Mouse (Mus musculus): ENCODE data around the gene Clasp1. TPM values are rescaled to one million over a fixed set of nuclear protein-coding genes. Genes with fewer than 3 reads are reported as not detected.

The Clasp1 gene
- total and polyA plus RNA-seq, 3 experiments: 32.0 to 53.2 (median 42.2) TPM

- DNase-seq (ENCODE audit: extremely low read depth): no peak
Measured at GRCm38 (mm10) chr1:118510996-118511395, 122.1 kb downstream of the Clasp1 start.

GRCm38 (mm10) chr1:118511738-118512530 lies 123.1 kb downstream of the Clasp1 start:
- H3K27me3 ChIP-seq (replicated peaks): no peaks in the 10 kb centered on the region
- DNase-seq (ENCODE audit: extremely low read depth): no peak
- H3K4me2 ChIP-seq (ENCODE audit: insufficient read depth, low read depth, poor library complexity, severe bottlenecking): no peak overlapping the region
- H3K27ac ChIP-seq (ENCODE audit: insufficient read depth, low read depth): no peak overlapping the region
- in situ Hi-C loops (cut with MboI; ENCODE audit: low pct_ligation_motif_present, low pct_unique_long_range_greater_than_20kb, low sequenced_read_pairs) (no loop called here), dilution Hi-C loops (cut with MboI; ENCODE audit: extremely low pct_ligation_motif_present, extremely low pct_unique_long_range_greater_than_20kb, low sequenced_read_pairs) (no loop called here)
- H3K36me3 ChIP-seq (replicated peaks in 1 of 2; ENCODE audit: control insufficient read depth in 1 of 2, insufficient read depth in 1 of 2, low read length in 1 of 2): peaks cover 75 to 98% of the 10 kb centered on the region in 2 experiments
- no peak overlapping the region for H3K9ac ChIP-seq (ENCODE audit: insufficient read depth, low read depth)
- TF ChIP-seq RCOR1 (conservative IDR thresholded peaks at IDR 0.05; ENCODE audit: low read depth, low read length): no peak
- H3K4me1 ChIP-seq (ENCODE audit: control insufficient read depth in 1 of 2, insufficient read depth in 2 of 2): peaks cover 0 to 9% of the 10 kb centered on the region in 2 experiments; a peak in 2 of 4 replicates
- H3K9me3 ChIP-seq (replicated peaks; ENCODE audit: low read length): no peaks in the 10 kb centered on the region
- no peaks in the 10 kb centered on the region for H3K79me2 ChIP-seq (replicated peaks; ENCODE audit: control insufficient read depth, extremely low read depth, insufficient read depth, poor library complexity, severe bottlenecking)
- H3K4me3 ChIP-seq (replicated peaks in 1 of 3; ENCODE audit: low read depth in 2 of 3, low read length in 2 of 3, poor library complexity in 1 of 3): no peak overlapping the region

More at GRCm38 (mm10) chr1:118510996-118511395, 122.1 kb downstream of the Clasp1 start:
- peaks cover 79 to 99% of the 10 kb centered on the region in 2 experiments for H3K36me3 ChIP-seq (replicated peaks in 1 of 2; ENCODE audit: control insufficient read depth in 1 of 2, insufficient read depth in 1 of 2, low read length in 1 of 2)
- H3K4me3 ChIP-seq (replicated peaks in 1 of 3; ENCODE audit: low read depth in 2 of 3, low read length in 2 of 3, poor library complexity in 1 of 3): no peak overlapping the region
- dilution Hi-C loops (cut with MboI; ENCODE audit: extremely low pct_ligation_motif_present, extremely low pct_unique_long_range_greater_than_20kb, low sequenced_read_pairs): no loop called here
- no peak overlapping the region for H3K9ac ChIP-seq (ENCODE audit: insufficient read depth, low read depth)
- H3K9me3 ChIP-seq (replicated peaks; ENCODE audit: low read length): no peaks in the 10 kb centered on the region
- no peak overlapping the region for H3K4me2 ChIP-seq (ENCODE audit: insufficient read depth, low read depth, poor library complexity, severe bottlenecking)
- in situ Hi-C loops (cut with MboI; ENCODE audit: low pct_ligation_motif_present, low pct_unique_long_range_greater_than_20kb, low sequenced_read_pairs): no loop called here
- no peaks in the 10 kb centered on the region for H3K27me3 ChIP-seq (replicated peaks)
- H3K27ac ChIP-seq (ENCODE audit: insufficient read depth, low read depth): no peak overlapping the region
- TF ChIP-seq SMC3 (IDR thresholded peaks at IDR 0.05; ENCODE audit: low read depth, low read length): no peak
- no peak for TF ChIP-seq E2F4 (IDR thresholded peaks at IDR 0.05; ENCODE audit: insufficient replicate concordance, low read depth, low read length)
- TF ChIP-seq CHD1 (IDR thresholded peaks at IDR 0.05; ENCODE audit: low read depth, low read length): no peak
- no peaks in the 10 kb centered on the region for H3K79me2 ChIP-seq (replicated peaks; ENCODE audit: control insufficient read depth, extremely low read depth, insufficient read depth, poor library complexity, severe bottlenecking)
- H3K4me1 ChIP-seq (ENCODE audit: control insufficient read depth in 1 of 2, insufficient read depth in 2 of 2): peaks cover 0 to 13% of the 10 kb centered on the region in 2 experiments; a peak in 2 of 4 replicates

- Histone ChIP-seq H3K9ac (ENCODE audit: insufficient read depth, low read depth) (no peak overlapping the region), H3K9me3 (replicated peaks; ENCODE audit: low read length) (no peaks in the 10 kb centered on the region), H3K4me3 (replicated peaks in 1 of 3; ENCODE audit: low read depth in 2 of 3, low read length in 2 of 3, poor library complexity in 1 of 3) (no peak overlapping the region), H3K27ac (ENCODE audit: insufficient read depth, low read depth) (no peak overlapping the region), H3K4me1 (ENCODE audit: control insufficient read depth in 1 of 2, insufficient read depth in 2 of 2) (no peaks in the 10 kb centered on the region), H3K36me3 (replicated peaks in 1 of 2; ENCODE audit: control insufficient read depth in 1 of 2, insufficient read depth in 1 of 2, low read length in 1 of 2) (peaks cover 65 to 89% of the 10 kb centered on the region in 2 experiments), H3K79me2 (replicated peaks; ENCODE audit: control insufficient read depth, extremely low read depth, insufficient read depth, poor library complexity, severe bottlenecking) (no peaks in the 10 kb centered on the region), H3K27me3 (replicated peaks) (no peaks in the 10 kb centered on the region), H3K4me2 (ENCODE audit: insufficient read depth, low read depth, poor library complexity, severe bottlenecking) (no peak overlapping the region)
- DNase-seq (ENCODE audit: extremely low read depth): no peak
- no peak for TF ChIP-seq NRF1 (IDR thresholded peaks at IDR 0.05; ENCODE audit: low read depth, low read length)
- no peak for TF ChIP-seq HCFC1 (IDR thresholded peaks at IDR 0.05; ENCODE audit: low read depth, low read length)
- TF ChIP-seq IRF4 (IDR thresholded peaks at IDR 0.05; ENCODE audit: low read depth, low read length): no peak
- no peak for TF ChIP-seq ZNF384 (IDR thresholded peaks at IDR 0.05; ENCODE audit: low read depth, low read length)
- TF ChIP-seq RAD21 (IDR thresholded peaks at IDR 0.05; ENCODE audit: low read depth, low read length): no peak
- no peak for TF ChIP-seq JUN (IDR thresholded peaks at IDR 0.05; ENCODE audit: insufficient read depth, low read depth, low read length)
- in situ Hi-C loops (cut with MboI; ENCODE audit: low pct_ligation_motif_present, low pct_unique_long_range_greater_than_20kb, low sequenced_read_pairs) (no loop called here), dilution Hi-C loops (cut with MboI; ENCODE audit: extremely low pct_ligation_motif_present, extremely low pct_unique_long_range_greater_than_20kb, low sequenced_read_pairs) (no loop called here)
Measured at GRCm38 (mm10) chr1:118516256-118516655, 127.4 kb downstream of the Clasp1 start.
